Mouse (Mus musculus) kidney, adult 11 months (tissue): Measurements from ENCODE around the gene Gm9903.

Experiments
- DNase-seq: peaks from one replicate; pipeline ENCODE4 v3.0.0; 2022

Gm9903 gene

DNA sequence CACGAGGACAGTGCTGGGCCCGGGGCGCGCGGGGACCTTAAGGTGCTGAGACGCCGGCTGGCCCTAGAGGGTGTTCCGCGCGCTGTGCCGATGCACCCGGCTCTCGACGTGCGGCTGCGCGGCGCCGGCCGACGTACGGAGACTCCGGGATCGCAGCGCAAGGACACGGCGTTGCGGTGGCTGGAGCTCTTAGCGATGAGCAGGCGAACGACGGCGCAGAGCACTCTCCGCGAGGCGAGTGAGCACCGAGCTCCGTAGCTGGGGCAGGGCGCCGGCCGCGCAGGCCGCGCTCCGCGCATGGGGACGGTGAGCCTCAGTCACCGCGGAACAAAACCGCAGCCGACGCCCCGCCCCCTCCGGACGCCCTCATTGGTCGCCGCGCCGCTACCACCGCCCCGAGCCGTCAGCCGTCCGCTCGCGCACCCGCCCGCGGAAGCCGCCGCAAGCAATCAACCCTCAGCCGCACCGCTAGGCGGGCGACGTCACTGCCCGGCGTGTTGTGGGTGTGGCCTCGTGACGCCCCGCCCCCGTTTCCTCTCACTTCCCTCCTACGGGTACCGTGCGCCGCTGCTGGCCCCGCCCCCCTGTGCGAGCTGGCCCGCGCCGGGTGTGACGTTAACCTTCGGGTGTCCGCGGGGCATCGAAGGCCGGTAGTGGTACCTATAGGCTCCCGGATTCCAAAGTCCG is at the start of gene Gm9903, which contains the start of gene Fam53a:
Gene Gm9903 (plus strand): TSS at position 625 of the 687 bp plus-strand sequence.
Gene Fam53a (minus strand): TSS at position 335 of the 687 bp plus-strand sequence.
- peak; percentile 99 for DNase-seq

DNA sequence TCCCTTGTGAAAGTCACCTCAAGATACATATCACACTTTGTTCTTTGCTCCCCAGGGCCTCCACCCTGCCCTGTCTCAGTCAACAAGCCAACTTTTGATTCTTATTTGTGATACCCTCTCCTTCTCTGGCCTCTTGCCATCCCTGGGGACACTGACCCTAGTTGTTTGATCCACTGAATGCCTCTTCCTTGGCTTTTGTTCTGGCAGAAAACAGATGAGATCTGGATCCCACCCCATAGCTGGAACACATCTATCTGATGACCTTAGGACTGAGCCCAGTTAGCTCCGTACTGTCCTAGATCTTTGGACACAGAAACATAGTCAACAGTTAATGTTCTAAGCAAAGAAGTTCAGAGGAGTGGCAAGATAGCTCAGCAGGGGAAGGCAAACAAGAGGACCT is 49.4 kb upstream of the Gm9903 start:
- no peak for DNase-seq

DNA sequence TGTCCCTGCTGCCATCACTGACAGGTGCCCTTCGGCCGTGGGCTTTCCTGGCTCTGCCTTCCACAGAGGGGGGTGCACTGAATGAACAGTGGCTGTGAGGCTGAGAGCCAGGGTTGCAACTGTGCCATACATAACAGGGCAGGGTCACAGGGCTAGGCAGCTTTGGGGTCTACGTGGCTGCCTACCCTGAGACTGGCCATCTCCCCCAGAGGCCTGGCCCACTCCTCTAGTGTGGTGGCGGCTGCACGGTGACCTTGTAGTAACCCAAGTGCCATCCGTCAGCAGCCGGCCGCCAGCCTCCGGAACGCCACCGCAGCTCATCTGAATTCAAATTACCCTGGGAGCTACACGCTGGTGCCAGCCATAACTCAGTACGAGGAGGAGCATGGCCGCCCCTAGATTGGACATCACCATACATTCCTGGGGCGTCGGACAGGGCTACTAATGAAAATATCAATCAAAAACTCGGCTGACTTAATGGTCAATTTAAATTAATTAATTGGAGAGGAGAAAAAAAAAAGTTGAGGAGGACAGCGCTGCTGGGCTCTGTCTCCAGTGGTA is 42.1 kb upstream of the Gm9903 start:
- no peak for DNase-seq

DNA sequence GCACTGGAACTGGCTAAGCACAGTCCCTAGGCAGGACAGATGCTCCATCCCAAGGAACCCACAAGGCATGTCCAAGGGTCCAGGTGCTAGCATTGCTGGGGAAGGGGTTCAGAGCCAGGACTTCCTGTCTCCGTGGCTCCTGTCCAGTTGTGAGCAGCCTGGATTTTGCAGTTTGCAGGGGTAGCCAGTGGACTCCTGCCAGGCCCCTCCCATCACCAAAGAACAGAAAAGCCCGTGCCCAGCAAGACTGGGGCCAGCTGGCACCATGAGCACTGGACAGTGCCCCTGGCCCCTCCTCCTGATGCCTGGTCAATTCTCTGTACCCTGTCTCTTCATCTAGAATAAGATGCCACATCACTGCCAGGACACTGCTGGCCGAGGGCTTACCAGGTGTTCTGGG is 41.7 kb upstream of the Gm9903 start:
- no peak for DNase-seq

DNA sequence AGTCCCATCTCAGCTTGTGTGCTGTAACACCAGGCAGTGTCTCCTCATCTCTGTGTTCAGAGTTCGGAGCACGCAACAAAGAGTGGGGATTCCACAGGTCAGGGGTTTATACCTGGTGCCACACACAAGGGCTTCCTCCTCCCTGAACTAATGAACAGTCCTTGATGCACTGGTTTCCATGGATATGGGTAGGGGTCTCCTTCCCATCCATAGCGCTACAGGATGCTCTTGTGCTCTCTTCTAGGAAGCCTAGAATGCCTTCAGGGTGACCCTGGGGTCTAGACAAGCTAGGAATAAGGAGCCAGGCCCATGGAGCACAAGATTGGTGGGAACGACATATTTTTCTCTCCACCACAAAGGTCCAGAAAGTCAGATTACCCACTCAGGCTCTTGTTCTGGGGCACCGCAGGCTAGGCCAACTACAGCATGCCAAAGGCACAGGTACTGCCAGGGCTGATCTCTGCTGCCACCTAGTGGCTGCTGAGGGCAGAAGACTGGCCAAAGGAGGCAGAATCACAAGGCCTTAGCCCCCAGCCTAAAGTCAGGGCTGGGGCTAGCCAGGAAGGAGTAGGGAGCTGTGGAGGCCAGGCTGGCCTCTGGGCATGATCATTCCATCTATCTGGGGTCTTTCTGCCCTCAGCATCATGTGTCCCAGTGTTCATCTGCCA is 40.4 kb upstream of the Gm9903 start:
- peak; percentile 33 for DNase-seq

DNA sequence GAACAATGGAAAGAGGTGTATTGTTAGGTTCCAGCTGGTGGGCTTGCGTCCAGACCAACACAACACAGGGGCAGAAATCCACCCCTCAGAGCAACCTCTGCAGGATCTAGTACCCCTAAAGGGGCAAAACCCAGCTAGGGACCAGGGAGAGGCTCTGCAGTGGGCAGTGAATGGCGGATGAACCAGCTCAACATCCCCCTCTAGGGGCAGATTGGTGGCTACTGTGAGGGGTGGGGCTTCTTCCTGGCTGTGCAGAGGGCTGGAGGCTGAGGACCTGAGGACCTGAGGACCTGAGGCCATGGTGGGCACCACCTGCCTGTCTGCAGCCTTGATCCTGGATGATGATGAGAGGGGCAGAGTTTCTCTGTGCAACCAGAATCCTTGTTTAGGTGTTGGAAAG is 36.1 kb upstream of the Gm9903 start:
- no peak for DNase-seq

DNA sequence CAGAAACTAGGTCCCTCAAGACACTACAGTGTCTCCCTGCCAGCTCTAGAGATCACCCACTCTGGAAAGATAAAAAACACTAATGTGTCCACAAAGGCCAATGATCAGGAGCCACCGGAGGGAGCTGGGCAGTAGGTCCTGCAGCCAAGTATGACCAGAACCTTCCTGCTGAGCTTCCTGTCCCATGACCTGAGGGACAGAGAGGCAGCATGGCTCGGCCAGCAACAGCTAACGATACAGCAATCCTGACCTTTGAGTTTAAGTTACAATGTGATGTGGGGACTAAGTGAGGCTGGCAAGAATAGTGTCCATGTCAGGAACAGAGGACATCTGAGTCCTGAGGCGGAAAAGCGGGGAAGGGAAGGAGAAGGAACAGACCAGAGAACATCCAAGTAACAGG is 24.4 kb upstream of the Gm9903 start:
- no peak for DNase-seq

DNA sequence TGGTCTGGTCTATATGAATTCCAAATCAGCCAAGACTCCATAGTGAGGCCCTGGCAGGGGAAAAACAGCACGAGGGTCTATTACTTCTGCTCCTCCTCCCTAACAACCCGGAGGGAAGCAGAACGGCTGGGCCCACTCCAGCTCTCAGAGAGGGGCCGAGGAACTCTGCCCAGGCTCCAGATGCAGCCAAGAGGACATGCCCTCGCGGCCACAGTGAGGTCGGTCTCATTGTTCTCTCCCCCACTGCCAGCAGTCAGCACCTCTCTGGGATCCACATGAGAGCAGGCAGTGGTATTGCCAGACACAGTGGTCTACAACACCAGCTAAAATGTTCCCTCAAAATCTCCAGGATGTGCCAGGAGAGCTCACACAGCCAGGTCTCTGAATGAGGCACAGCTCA is 23.1 kb upstream of the Gm9903 start:
- no peak for DNase-seq

DNA sequence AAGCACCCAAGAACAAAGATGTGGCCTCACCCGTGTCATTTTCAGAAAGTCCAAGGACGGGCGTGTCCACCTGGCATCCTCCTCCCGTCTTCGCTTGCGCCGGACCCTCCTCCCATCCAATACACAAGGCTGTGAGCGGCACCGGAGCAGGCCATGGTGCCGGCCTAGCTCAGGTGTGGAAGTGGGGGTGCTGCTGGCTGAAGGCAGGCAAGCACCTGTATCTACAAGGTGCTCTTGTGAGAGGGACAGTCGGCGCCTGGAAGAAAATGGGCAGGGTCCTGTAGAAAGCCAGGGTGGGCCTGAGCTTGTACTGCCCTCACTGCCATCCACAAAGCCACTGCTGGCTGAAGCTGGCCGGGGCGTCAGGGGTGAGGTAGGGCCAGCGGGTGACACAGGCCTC is 22.3 kb upstream of the Gm9903 start:
- DNase-seq, result no peak

DNA sequence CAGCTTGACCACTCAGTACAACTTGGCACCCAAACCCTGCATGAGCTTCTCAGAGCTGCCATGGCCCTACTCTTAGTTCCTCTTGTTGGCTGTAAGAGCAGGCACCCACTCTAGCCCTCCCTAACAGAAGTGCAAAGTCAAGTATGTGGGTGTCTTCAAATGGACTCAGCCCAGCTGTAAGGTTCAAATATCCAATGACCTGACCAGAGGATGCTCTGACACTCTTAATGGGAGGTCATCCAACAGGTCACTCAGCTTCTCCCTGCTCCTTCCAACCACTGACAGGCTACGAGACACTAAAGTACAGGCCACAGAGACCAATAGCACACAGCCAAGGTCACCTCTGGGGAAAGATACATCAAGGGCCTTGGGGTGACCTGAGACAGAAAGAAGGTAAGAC is 20.5 kb upstream of the Gm9903 start:
- peak; percentile 27 for DNase-seq

DNA sequence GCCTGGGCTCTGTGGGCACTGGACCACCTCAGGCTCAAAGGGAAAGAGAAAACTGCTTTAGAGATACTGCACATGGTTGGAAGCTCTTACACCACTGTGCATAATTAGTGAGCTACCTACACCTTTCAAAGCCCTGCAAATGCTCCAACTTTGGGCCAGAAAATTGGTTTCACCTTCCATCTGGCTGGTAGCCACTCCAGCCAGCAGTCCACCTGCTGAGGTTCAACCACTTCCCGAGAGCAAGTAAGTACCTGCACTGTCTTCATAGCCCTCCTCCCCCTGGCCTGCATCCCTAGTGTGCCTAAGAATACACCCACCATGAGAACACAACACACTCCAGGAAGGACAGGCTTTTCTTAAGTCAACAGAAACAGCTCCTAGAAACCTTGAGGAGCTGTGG is 17.9 kb upstream of the Gm9903 start:
- no peak for DNase-seq

DNA sequence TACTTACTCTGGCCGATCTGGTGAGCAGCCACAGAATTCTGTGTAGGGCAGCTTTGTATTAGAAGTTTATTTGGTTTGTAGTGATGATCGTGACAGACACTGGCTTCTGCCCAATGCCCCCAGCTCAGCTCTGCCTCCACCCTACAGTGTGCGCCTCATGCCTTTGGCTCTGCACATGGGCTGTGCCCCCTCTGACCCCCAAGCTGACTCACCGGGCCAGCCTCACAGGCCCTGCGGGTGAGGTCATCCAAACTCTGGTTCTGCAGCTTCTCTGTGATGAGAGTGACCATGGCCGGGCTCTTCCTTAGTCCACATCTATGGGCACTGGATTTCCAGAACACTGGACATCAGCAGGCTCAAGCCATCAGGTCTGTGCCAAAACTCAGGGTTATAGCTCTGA is 15.3 kb upstream of the Gm9903 start:
- DNase-seq, result no peak

DNA sequence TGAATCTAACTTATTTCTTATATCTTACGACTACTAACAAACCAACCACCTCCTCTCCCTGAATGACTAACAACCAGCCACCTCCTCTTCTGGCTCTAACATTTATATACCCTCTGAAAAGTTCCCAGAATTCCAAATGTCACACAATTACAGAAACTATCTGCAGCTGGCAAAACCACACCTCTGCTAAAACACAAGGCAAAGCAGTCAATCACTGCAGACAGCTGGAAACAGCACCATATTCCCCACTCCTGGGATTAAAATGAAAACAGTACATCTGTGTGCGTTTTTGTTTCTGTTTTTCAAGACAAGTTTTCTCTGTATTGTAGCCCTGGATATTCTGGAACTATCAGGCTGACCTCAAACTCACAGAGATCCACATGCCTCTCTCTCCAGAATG is 7.1 kb upstream of the Gm9903 start:
- no peak for DNase-seq

DNA sequence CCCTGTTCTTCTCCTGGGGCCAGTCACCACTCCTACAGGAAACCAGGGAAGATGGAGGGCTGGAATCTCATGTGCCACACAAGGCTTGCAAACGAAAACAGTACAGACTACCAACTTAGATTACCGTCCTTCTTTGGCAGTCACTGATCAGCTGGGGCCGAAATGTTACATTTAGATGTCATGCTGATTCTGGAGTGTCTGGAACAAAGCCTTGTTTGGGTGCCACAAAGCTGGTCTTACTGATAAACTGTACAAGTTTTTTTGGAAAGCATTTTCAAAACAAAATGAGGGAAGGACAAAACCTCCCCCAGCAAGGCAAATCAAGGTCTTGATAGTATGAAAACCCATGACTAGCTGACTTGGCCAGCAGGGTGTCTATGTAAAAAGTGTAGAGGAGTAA is 6.0 kb upstream of the Gm9903 start:
- DNase-seq, result no peak

DNA sequence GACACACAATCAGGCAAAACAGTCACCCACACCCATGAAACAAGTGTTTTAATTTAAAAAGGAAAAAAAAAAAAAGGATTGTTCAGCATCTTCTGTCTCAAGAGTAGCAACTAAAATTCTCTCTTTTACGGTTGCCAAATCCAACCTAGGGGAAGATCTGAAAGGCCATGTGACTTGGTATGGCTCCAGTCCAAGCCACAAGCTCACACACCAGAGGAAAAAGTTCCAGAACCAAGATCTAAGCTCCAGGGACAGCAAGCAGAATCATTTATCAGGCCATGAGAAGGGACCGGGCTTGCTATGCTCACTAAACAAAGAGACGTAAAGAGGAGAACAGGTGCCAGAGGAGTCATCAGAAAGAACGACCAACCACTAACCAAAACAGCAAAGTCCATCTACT is 1.8 kb upstream of the Gm9903 start:
- DNase-seq, result peak; percentile 26

DNA sequence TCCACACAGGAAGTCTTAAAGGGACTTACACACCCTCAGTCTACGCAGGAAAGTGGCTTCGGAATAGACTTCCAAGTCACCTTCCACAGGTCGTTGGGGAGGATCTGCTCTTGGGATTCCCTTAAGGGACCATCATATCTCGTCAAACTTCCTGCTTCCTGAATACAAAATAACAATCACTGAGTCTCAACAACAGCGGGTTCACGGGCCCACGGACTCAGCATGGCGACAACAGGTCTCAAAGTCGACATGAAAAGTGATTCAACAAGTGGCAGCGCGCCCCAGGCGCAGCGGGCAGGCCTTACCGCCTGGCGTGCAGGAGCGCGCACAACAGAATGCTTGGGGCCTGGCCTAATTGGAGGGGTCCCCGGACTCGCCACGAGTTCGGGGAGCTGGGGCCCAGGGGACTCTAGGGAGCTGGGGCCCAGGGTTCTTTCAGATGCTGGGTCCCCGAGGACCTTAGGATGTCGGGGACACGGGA is 865 bp upstream of the Gm9903 start:
- peak; percentile 54 for DNase-seq

DNA sequence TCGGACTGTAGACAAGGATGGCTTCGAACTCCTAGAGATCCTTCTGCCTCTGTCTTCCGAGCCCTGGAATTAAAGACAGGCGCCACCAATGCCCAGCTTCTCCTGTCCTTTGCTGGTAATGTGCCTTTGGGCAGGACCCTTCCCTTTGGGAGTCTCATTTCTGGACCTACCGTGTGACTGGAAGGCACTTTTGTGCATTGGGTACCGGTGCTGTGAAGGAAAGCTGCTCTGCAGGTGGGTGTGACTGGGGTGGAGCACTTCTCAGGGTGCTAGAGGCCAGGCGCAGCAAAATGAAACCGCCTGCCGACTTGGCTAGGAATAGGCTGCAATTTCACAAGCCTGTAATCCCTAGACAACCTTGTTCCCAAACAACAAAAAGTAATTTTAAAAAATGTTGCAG is 336 bp downstream of the Gm9903 start:
- DNase-seq, result no peak

DNA sequence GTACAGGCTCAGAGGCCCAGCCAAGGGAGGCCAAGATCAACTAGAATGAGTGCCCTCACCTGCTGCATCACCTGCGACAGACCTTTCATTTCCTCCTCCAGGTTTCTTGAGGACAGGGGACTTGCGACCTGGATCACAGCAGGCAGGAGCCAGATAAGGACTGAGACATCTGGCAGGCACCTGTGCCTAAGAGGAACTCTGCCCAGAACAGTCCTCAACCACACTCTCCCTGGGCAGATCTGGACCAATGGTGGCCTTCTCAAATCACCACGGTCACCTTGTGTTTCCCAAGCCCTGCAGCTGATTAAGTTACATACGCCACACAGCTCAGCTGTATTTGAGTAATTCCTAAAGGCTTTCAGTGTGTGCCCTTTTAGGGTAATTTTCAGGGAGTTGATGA is 890 bp downstream of the Gm9903 start:
- no peak for DNase-seq

DNA sequence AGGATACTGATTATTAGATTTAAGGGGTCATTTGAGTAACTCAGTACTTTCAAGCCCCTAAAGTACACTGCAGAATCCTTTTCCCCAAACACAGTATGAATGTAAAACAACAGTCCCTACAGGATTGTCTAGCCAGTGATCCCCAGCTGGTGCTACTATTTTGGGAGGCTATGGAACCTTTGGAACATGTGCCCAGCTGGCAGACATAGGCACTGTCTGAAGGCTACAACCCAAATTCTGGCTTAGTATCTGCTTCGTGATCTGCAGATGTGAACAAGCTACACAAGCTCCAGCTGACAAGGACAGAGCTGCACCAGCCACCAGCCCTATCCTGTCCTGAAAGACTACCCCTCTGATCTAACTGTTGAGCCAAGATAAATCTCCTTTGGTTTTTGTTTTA is 2.8 kb downstream of the Gm9903 start:
- DNase-seq, result no peak

DNA sequence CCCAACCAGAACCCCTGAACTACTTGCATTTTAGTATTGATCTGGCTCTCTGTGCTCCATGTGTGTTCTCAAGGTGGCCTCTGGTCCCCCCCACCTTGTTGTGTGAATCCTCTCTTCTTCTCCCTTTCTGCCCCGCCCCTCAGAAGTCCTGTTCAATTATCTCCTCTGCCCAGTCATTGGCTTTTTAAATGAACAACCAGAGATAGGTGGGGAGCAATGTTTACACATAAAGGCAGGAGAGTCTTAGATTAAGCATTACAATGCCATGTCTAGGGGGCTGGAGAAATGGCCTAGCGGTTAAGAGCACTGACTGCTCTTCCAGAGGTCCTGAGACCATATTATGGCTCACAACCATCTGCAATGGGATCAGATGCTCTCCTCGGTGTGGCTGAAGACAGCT is 5.6 kb downstream of the Gm9903 start:
- DNase-seq, result no peak

DNA sequence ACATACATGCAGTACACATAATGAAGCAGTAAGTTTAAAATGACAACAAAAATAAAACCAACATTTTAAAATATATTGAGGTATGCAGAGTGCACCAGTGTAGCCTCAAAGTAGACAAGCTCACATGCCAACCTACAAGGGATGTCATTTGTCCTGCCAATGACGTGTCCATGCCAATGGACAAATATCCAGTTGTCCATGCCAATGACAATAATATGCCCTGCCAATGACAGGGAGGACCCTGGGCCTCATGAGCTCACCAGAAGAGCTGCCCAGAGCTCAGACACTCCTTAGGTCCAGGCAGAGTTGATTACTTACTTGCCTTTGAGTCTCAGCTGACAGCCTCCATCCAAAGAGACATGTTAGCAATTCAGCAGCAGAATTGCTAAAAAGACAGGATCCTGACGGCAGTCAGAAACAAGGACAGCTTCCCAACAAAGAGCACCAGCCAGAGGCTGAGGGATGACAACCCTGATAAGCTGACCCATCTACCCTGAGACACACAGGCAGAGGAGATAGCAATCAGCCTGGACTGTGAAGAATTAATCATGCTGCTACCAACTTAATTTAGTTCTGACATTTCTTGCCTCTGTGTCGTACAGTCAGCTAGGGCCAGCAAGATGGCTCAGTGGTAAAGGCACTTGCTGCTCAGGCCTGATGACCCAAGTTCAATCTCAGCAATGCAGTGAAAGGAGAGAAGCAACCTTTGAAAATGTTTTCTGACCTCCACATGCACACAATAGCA is 8.1 kb downstream of the Gm9903 start:
- no peak for DNase-seq

DNA sequence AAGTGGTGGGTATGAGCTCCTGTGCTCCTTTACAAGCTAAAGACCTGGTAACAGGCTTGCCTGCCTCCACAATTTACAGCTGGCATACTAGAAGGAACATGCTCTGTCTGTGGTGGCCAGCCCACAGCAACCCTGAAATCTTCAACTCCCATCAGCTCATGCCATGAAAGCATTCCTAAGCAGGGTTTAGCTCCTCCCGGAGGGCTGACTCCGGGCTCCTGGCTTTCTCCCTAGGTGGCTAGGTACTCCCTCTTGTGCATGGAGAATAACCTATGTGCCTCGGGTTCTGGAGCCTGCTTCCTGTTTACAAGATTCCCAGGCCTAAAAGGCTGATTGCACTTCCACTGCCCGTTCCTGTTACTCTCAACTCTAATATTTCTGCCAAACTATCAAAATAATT is 9.1 kb downstream of the Gm9903 start:
- no peak for DNase-seq

DNA sequence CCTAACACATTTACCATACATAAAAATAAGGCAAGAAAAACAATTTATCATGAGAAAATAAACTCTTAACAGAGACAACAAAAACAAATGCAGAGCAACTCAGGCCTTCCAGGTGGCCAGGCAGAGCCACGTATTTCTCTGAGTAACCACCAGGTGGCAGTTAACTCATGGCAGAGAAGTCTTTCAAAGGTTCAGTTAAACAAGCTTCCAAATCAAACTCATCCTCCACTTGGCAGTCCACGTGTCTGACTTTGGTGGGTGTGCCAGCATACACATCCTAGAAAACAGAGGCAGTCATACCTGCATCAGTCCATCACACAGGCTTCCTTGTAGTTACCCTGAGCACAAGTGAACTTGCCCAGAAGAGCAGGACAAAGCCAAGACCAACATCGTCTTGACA is 10.9 kb downstream of the Gm9903 start:
- DNase-seq, result no peak

DNA sequence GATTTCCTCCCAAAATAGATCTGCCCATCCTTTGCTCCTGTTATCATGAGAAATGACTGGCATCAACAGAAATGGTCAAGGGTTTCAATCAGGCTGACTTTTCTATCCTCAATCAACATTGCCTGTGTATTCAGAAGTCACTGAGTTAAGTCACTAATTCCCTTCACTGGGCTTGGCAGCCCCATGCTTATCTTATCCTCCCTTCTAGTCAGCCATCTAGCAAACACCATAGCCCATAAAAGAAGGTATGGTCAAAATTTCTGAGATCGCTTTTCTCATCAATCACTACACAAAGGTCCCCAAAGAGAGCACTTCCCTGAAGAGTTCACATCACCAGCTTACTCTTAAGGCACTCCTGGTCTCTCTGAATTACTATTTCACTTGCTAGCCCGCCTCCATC is 21.3 kb downstream of the Gm9903 start:
- no peak for DNase-seq
